Mouse (Mus musculus) hindbrain, postnatal 0 days (tissue): ENCODE measurements around the gene Ky. TPM values are rescaled to one million over a fixed set of nuclear protein-coding genes. Genes with fewer than 3 reads are reported as not detected.

Experiments
- ATAC-seq: fragments of 200-750 bp; cut with Nextera tagmentation; 2 replicates; pipeline ENCODE4 v1.8.0; 2017; ENCODE audit warnings: mild to moderate bottlenecking, moderate TSS enrichment, moderate library complexity
- DNase-seq: peaks from one replicate; pipeline ENCODE4 v3.0.0-alpha.2; 2015; ENCODE audit warnings: low spot score
- H3K27ac ChIP-seq: fragments of 300-500 bp; sonication (generic); 2 replicates; pipeline ENCODE4 v1.5.1; 2014; ENCODE audit warnings: mild to moderate bottlenecking
- H3K27me3 ChIP-seq: fragments of 300-500 bp; sonication (generic); 2 replicates; pipeline ENCODE4 v1.6.1; 2014; ENCODE audit warnings: low read length, mixed read lengths; ENCODE audit not compliant: insufficient read depth
- H3K36me3 ChIP-seq: fragments of 300-500 bp; sonication (generic); 2 replicates; pipeline ENCODE4 v1.6.1; 2014; ENCODE audit warnings: low read length, mixed read lengths; ENCODE audit not compliant: insufficient read depth
- H3K4me1 ChIP-seq: fragments of 300-500 bp; sonication (generic); 2 replicates; pipeline ENCODE4 v1.6.1; 2014; ENCODE audit warnings: antibody characterized with exemption, low read length, mixed read lengths; ENCODE audit not compliant: insufficient read depth
- H3K4me2 ChIP-seq: fragments of 300-500 bp; sonication (generic); 2 replicates; pipeline ENCODE4 v1.6.1; 2014; ENCODE audit warnings: low read depth, mild to moderate bottlenecking, low read length, moderate library complexity, mixed read lengths
- H3K4me3 ChIP-seq: fragments of 300-500 bp; sonication (generic); 2 replicates; pipeline ENCODE4 v1.5.1; 2014; ENCODE audit warnings: low read length
- H3K9ac ChIP-seq: fragments of 300-500 bp; sonication (generic); replicated peaks from 2 replicates; pipeline ENCODE4 v1.6.1; 2014; ENCODE audit warnings: mild to moderate bottlenecking, low read length, moderate library complexity, mixed read lengths
- H3K9me3 ChIP-seq: fragments of 300-500 bp; sonication (generic); 2 replicates; pipeline ENCODE4 v1.6.1; 2016; ENCODE audit warnings: low read length, mixed read lengths
- CTCF ChIP-seq: IDR thresholded peaks from 2 replicates; pipeline ENCODE4 v1.5.1; 2016; ENCODE audit warnings: antibody characterized with exemption, control low read depth, low read depth
- WGBS: fragments of 180-500 bp; shearing (Covaris S2); extraction: QIAGEN DNeasy Blood & Tissue Kit; methylation state at CpG from one replicate; pipeline ENCODE4 v1.1.7; 2014; 5-methylcytosine and 5-hydroxymethylcytosine counted together
- polyA plus RNA-seq: library from polyadenylated mRNA; unstranded; fragments of >200 nt; fragmentation: Nextera tagmentation; extraction: Ambion mirVana; gene quantifications from 2 replicates; pipeline ENCODE4 v1.2.1, GENCODE M21; 2015
- total RNA-seq: library from RNA; depleted of rRNA; stranded (reverse); fragments of >200 nt; gene quantifications from 2 replicates; pipeline ENCODE4 v1.2.3, GENCODE M21; 2014

Ky gene
- total and polyA plus RNA-seq, 2 experiments from 2014 or later, result 1.1 to 2.3 TPM

- ATAC-seq, result peak; percentile 87
- TF ChIP-seq CTCF, result no peak
- no peak overlapping the region; the same call in 1 of the 2 replicates for H3K27ac ChIP-seq
Observed at GRCm38 (mm10) chr9:102528106-102528505, 22.6 kb downstream of the Ky start.

GRCm38 (mm10) chr9:102528561-102528960, 23.0 kb downstream of the Ky start:
- no peak overlapping the region for H3K4me3 ChIP-seq
- H3K4me1 ChIP-seq, result 0 out of 2 replicates have a peak, but pooled peaks cover 3% of the 10 kb centered on the region
- TF ChIP-seq CTCF, result no peak
- 63% methylated on average over 7 of the region's 7 CpGs for WGBS
- H3K9me3 ChIP-seq, result no peaks in the 10 kb centered on the region
- ATAC-seq (peak; percentile 19; the same call in 1 of the 2 replicates), DNase-seq (no peak)
- no peak overlapping the region for H3K9ac ChIP-seq
- H3K36me3 ChIP-seq, result no peaks in the 10 kb centered on the region
- H3K27ac ChIP-seq, result no peak overlapping the region; the same call in 1 of the 2 replicates
- H3K4me2 ChIP-seq, result no peak overlapping the region
- H3K27me3 ChIP-seq, result no peaks in the 10 kb centered on the region

More at GRCm38 (mm10) chr9:102528106-102528505, 22.6 kb downstream of the Ky start:
- no peaks in the 10 kb centered on the region for H3K27me3 ChIP-seq
- no peak overlapping the region for H3K4me2 ChIP-seq
- H3K36me3 ChIP-seq, result no peaks in the 10 kb centered on the region
- H3K9me3 ChIP-seq, result no peaks in the 10 kb centered on the region
- H3K4me1 ChIP-seq, result 0 out of 2 replicates have a peak, but pooled peaks cover 3% of the 10 kb centered on the region
- WGBS, result 25% methylated on average over 7 of the region's 7 CpGs
- H3K4me3 ChIP-seq, result no peak overlapping the region
- DNase-seq, result peak; percentile 53
- H3K9ac ChIP-seq, result no peak overlapping the region

- H3K27ac ChIP-seq, result no peak overlapping the region
- 0 out of 2 replicates have a peak, but pooled peaks cover 3% of the 10 kb centered on the region for H3K4me1 ChIP-seq
- ATAC-seq (no peak), DNase-seq (no peak)
- no peak overlapping the region for H3K9ac ChIP-seq
- H3K9me3 ChIP-seq, result no peaks in the 10 kb centered on the region
- H3K4me2 ChIP-seq, result no peak overlapping the region
- H3K27me3 ChIP-seq, result no peaks in the 10 kb centered on the region
- TF ChIP-seq CTCF, result no peak
- H3K4me3 ChIP-seq, result no peak overlapping the region
- WGBS, result 76% methylated on average over 3 of the region's 3 CpGs
- H3K36me3 ChIP-seq, result no peaks in the 10 kb centered on the region
Observed at GRCm38 (mm10) chr9:102529008-102529407, 23.5 kb downstream of the Ky start.

GRCm38 (mm10) chr9:102531051-102531892, 25.7 kb downstream of the Ky start:
- no peaks in the 10 kb centered on the region for H3K36me3 ChIP-seq
- no peak for DNase-seq

GRCm38 (mm10) chr9:102536968-102537367, 31.4 kb downstream of the Ky start:
- Histone ChIP-seq H3K9me3 (no peaks in the 10 kb centered on the region), H3K27ac (no peak overlapping the region), H3K4me3 (no peak overlapping the region), H3K27me3 (no peaks in the 10 kb centered on the region), H3K4me2 (no peak overlapping the region), H3K4me1 (no peaks in the 10 kb centered on the region), H3K9ac (no peak overlapping the region), H3K36me3 (no peaks in the 10 kb centered on the region)
- no peak for DNase-seq
- no peak for ATAC-seq
- 85% methylated on average over 4 of the region's 4 CpGs for WGBS
- no peak for TF ChIP-seq CTCF

More at GRCm38 (mm10) chr9:102531051-102531892, 25.7 kb downstream of the Ky start:
- TF ChIP-seq CTCF, result no peak
- Histone ChIP-seq H3K27ac (no peak overlapping the region), H3K4me2 (no peak overlapping the region), H3K9ac (no peak overlapping the region), H3K27me3 (no peaks in the 10 kb centered on the region), H3K4me3 (no peak overlapping the region), H3K9me3 (no peaks in the 10 kb centered on the region), H3K4me1 (0 out of 2 replicates have a peak, but pooled peaks cover 3% of the 10 kb centered on the region)
- 67% methylated on average over 21 of the region's 21 CpGs for WGBS
- ATAC-seq, result no peak

- no peak overlapping the region for H3K4me3 ChIP-seq
- H3K9ac ChIP-seq, result no peak overlapping the region
- WGBS, result 80% methylated on average over 7 of the region's 7 CpGs
- H3K27ac ChIP-seq, result no peak overlapping the region
- DNase-seq (no peak), ATAC-seq (no peak)
- H3K9me3 ChIP-seq, result no peaks in the 10 kb centered on the region
- 0 out of 2 replicates have a peak, but pooled peaks cover 7% of the 10 kb centered on the region for H3K4me1 ChIP-seq
- H3K27me3 ChIP-seq, result no peaks in the 10 kb centered on the region
- TF ChIP-seq CTCF, result no peak
- no peaks in the 10 kb centered on the region for H3K36me3 ChIP-seq
- H3K4me2 ChIP-seq, result no peak overlapping the region
Observed at GRCm38 (mm10) chr9:102539699-102540098, 34.1 kb downstream of the Ky start.

GRCm38 (mm10) chr9:102541666-102542065, 36.1 kb downstream of the Ky start:
- no peaks in the 10 kb centered on the region for H3K36me3 ChIP-seq
- no peaks in the 10 kb centered on the region for H3K27me3 ChIP-seq
- no peak overlapping the region for H3K27ac ChIP-seq
- DNase-seq, result no peak
- H3K4me1 ChIP-seq, result peaks cover 13% of the 10 kb centered on the region; the same call in 1 of the 2 replicates
- H3K9ac ChIP-seq, result no peak overlapping the region
- H3K9me3 ChIP-seq, result no peaks in the 10 kb centered on the region
- no peak overlapping the region for H3K4me3 ChIP-seq
- 93% methylated on average over 10 of the region's 10 CpGs for WGBS
- no peak for TF ChIP-seq CTCF
- ATAC-seq, result no peak
- no peak overlapping the region for H3K4me2 ChIP-seq
